38 mouse cellular contexts compared by ENCODE assay signal in the genomic region with DNA sequence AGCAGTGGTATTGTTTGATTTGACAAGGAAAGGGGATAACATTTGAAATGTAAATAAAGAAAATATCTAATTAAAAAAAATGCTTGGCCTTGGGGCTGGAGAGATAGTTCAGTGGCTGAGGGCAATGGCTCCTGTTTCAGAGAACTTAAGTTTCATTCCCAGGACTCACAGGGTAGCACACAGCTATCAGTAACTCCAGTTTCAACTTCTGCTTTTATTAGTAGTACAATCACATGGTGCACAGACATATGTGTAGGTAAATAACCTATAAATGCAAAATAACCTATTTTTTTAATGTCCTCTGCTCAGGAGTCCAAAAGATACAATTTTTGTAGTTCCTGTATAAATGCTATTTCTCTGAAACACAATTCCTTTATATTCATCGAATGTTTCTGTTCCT. TPM values are rescaled to one million over a fixed set of nuclear protein-coding genes. Genes with fewer than 3 reads are reported as not detected.
"Had no signal": no experiment of that assay in that cellular context is flagged by ENCODE, and none has a peak within 500 bp of the region (broad histone marks: within the 10 kb centered on the region; RNA-seq: fewer than 3 reads in every experiment).

No protein-coding gene starts in this region.

- H3K27me3 ChIP-seq: embryonic facial prominence, embryonic 12.5 days; embryonic facial prominence, embryonic 13.5 days; embryonic facial prominence, embryonic 15.5 days; forebrain, embryonic 12.5 days; forebrain, embryonic 13.5 days; forebrain, embryonic 15.5 days had no signal

- H3K4me1 ChIP-seq: embryonic facial prominence, embryonic 10.5 days; embryonic facial prominence, embryonic 12.5 days; embryonic facial prominence, embryonic 13.5 days; embryonic facial prominence, embryonic 15.5 days; forebrain, embryonic 10.5 days; forebrain, embryonic 12.5 days; forebrain, embryonic 13.5 days; forebrain, embryonic 15.5 days; heart, embryonic 10.5 days had no signal

- DNase-seq: cerebellum, adult 9-11 months; cerebellum, postnatal 10 days; cerebellum, postnatal 14 days; cerebellum, postnatal 25 days; cerebellum, postnatal 36 days; embryo, embryonic 11 days; forebrain, postnatal 0 days; gastrocnemius, postnatal 10 days; gastrocnemius, postnatal 14 days; gastrocnemius, postnatal 25 days; gastrocnemius, postnatal 36 days; heart, adult 11 months; heart, adult 18-20 months; heart, adult 2 months had no signal

- H3K36me3 ChIP-seq: embryonic facial prominence, embryonic 10.5 days; embryonic facial prominence, embryonic 12.5 days; embryonic facial prominence, embryonic 13.5 days; embryonic facial prominence, embryonic 15.5 days; forebrain, embryonic 10.5 days; forebrain, embryonic 12.5 days; forebrain, embryonic 15.5 days; heart, embryonic 10.5 days had no signal

- H3K9me3 ChIP-seq: embryonic facial prominence, embryonic 10.5 days; embryonic facial prominence, embryonic 12.5 days; embryonic facial prominence, embryonic 13.5 days; embryonic facial prominence, embryonic 15.5 days; forebrain, embryonic 10.5 days; forebrain, embryonic 12.5 days; forebrain, embryonic 13.5 days; forebrain, embryonic 15.5 days; heart, embryonic 10.5 days had no signal

- ATAC-seq: forebrain, embryonic 13.5 days; forebrain, embryonic 14.5 days; forebrain, embryonic 15.5 days; forebrain, embryonic 16.5 days; forebrain, postnatal 0 days had no signal

- H3K27ac ChIP-seq: embryonic facial prominence, embryonic 10.5 days; embryonic facial prominence, embryonic 12.5 days; embryonic facial prominence, embryonic 13.5 days; embryonic facial prominence, embryonic 15.5 days; forebrain, embryonic 10.5 days; forebrain, embryonic 12.5 days; forebrain, embryonic 13.5 days; forebrain, embryonic 15.5 days; heart, adult 2 months; heart, embryonic 10.5 days had no signal

- H3K9ac ChIP-seq: embryonic facial prominence, embryonic 12.5 days; embryonic facial prominence, embryonic 13.5 days; embryonic facial prominence, embryonic 15.5 days; forebrain, embryonic 12.5 days; forebrain, embryonic 13.5 days; forebrain, embryonic 15.5 days; forebrain, postnatal 0 days had no signal

- H3K4me3 ChIP-seq: embryonic facial prominence, embryonic 10.5 days; embryonic facial prominence, embryonic 12.5 days; embryonic facial prominence, embryonic 13.5 days; embryonic facial prominence, embryonic 15.5 days; erythroblast, embryonic 14.5 days; forebrain, embryonic 10.5 days; forebrain, embryonic 12.5 days; forebrain, embryonic 13.5 days; forebrain, embryonic 15.5 days; heart, adult 2 months; heart, embryonic 10.5 days had no signal

RNA-seq across cellular contexts. Expression of a gene that starts 48.4 kb away (rescaled TPM):
- total RNA-seq: common myeloid progenitor, adult 5-6 weeks; forebrain, postnatal 0 days; gastrocnemius, adult 18-20 months; gastrocnemius, adult 8-10 months; gastrocnemius, postnatal 10 days; gastrocnemius, postnatal 14 days; gastrocnemius, postnatal 25 days; gastrocnemius, postnatal 36 days; gastrocnemius, postnatal 4 days; granulocyte monocyte progenitor cell, adult 5-6 weeks; heart, adult 18-20 months; heart, adult 2 months; heart, adult 8-10 months had no signal
- polyA plus RNA-seq: cortical plate, adult 2 months; embryonic facial prominence, embryonic 10.5 days; embryonic facial prominence, embryonic 11.5 days; embryonic facial prominence, embryonic 12.5 days; embryonic facial prominence, embryonic 13.5 days; embryonic facial prominence, embryonic 14.5 days; embryonic facial prominence, embryonic 15.5 days; erythroblast, embryonic 14.5 days; forebrain, embryonic 10.5 days; forebrain, embryonic 11.5 days; forebrain, embryonic 12.5 days; forebrain, embryonic 13.5 days; forebrain, embryonic 14.5 days; forebrain, embryonic 15.5 days; forebrain, embryonic 16.5 days; forebrain, postnatal 0 days; frontal cortex, adult 2 months; heart, adult 2 months; heart, embryonic 10.5 days; heart, embryonic 11.5 days had no signal
